Mouse (Mus musculus): ENCODE measurements around the gene Rpl27a. TPM values are rescaled to one million over a fixed set of nuclear protein-coding genes. Genes with fewer than 3 reads are reported as not detected.

Gene Rpl27a
- 115 and 131 TPM in 2 replicates for polyA plus RNA-seq (2015; fragmentation: Nextera tagmentation; extraction: Ambion mirVana)

DNA sequence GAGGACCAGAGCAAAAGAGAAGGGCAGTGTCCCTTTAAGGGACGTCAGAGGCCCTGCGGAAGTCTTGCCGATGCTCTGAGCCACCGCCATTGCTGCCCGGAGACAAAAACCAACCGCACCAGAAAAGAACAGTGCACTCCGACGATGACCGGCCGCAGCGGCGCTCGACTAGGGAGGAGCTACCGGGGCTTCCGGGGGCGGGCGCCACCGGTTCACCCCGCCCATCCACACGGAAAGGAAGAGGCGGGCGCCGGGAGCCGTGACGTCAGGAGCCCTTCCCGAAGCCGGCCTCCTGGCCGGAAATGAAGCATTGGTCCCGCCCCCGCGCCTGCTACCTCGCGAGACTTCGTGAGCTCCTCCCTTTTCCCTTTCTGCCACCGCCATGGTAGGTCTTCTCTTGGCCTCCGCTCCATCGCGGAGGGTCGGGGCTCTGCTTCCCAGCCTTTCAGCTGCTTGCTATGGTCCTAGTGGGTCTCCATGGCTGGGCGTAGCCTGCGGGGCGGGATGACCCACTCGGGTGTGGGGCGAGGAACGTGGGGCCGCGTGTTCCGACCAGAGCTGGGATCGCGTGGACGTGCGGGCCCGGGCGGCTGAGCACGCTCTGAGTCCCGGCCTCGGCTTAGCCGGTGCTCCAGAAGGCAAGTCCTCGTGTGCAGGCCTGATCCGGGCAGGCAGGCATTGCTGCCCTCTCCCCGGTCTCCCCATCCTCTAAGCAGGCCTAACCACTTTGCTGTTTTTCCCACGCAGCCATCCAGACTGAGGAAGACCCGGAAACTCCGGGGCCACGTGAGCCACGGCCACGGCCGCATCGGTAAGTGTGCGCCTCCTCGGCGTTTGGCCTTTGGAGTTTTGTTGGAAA lies at the start of gene Rpl27a:
Rpl27a (plus strand) TSS at position 310 of the 859 bp plus-strand sequence.
- H3K27ac ChIP-seq (ENCODE audit: low read length) = peak within 1 kb of the TSS; percentile 97
- ATAC-seq = peak; percentile 93
- WGBS = under 1% methylated on average over 72 of the region's 72 CpGs

DNA sequence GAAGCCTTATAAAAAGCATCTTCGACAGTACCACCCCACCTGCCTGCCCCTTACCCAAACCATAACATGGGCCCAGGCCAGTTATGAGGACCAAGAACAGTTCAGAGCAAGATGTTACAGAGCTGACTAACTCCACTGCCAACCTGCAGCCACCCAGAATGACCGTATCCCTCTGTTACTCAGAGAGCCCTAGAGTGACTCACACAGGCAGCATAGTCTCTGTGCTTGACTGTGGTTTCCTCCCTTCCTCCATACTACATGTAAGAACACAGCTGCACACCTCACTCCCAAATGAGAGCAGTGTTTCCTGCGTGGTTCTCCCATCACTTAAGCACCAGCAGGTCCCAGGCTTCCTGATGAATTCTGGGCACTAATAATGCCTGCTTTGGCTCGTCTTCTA lies 48.2 kb upstream of the Rpl27a start:
- Histone ChIP-seq H3K4me2 (ENCODE audit: low read depth, low read length) (no peak overlapping the region), H3K9me3 (ENCODE audit: control insufficient read depth, low read length) (no peaks in the 10 kb centered on the region), H3K4me3 (ENCODE audit: low read length) (no peak overlapping the region), H3K27ac (ENCODE audit: low read length) (no peak overlapping the region), H3K4me1 (ENCODE audit: control insufficient read depth, insufficient read depth, low read length) (no peaks in the 10 kb centered on the region), H3K27me3 (replicated peaks; ENCODE audit: control insufficient read depth, insufficient read depth, low read length) (no peaks in the 10 kb centered on the region), H3K9ac (ENCODE audit: low read depth, low read length) (no peak overlapping the region), H3K36me3 (ENCODE audit: control insufficient read depth, insufficient read depth, low read length) (no peaks in the 10 kb centered on the region)
- ATAC-seq = no peak
- WGBS = 76% methylated on average over 4 of the region's 4 CpGs

More for the DNA sequence above, at the start of gene Rpl27a:
- peak within 1 kb of the TSS; percentile 96 for H3K4me3 ChIP-seq (ENCODE audit: low read length)
- H3K4me1 ChIP-seq (ENCODE audit: control insufficient read depth, insufficient read depth, low read length) = peaks cover 22% of the 10 kb centered on the region
- peak within 1 kb of the TSS; percentile 90 for H3K4me2 ChIP-seq (ENCODE audit: low read depth, low read length)
- H3K9me3 ChIP-seq (ENCODE audit: control insufficient read depth, low read length) = no peaks in the 10 kb centered on the region
- no peaks in the 10 kb centered on the region for H3K27me3 ChIP-seq (replicated peaks; ENCODE audit: control insufficient read depth, insufficient read depth, low read length)
- H3K36me3 ChIP-seq (ENCODE audit: control insufficient read depth, insufficient read depth, low read length) = peaks cover 12% of the 10 kb centered on the region
- H3K9ac ChIP-seq (ENCODE audit: low read depth, low read length) = peak within 1 kb of the TSS; percentile 99

- Histone ChIP-seq H3K27ac (ENCODE audit: low read length) (no peak overlapping the region), H3K9me3 (ENCODE audit: control insufficient read depth, low read length) (no peaks in the 10 kb centered on the region), H3K27me3 (replicated peaks; ENCODE audit: control insufficient read depth, insufficient read depth, low read length) (no peaks in the 10 kb centered on the region), H3K9ac (ENCODE audit: low read depth, low read length) (no peak overlapping the region), H3K4me2 (ENCODE audit: low read depth, low read length) (no peak overlapping the region), H3K4me1 (ENCODE audit: control insufficient read depth, insufficient read depth, low read length) (no peaks in the 10 kb centered on the region), H3K36me3 (ENCODE audit: control insufficient read depth, insufficient read depth, low read length) (no peaks in the 10 kb centered on the region), H3K4me3 (ENCODE audit: low read length) (no peak overlapping the region)
- ATAC-seq = no peak
- WGBS = 64% methylated on average over 3 of the region's 3 CpGs
Measured at GRCm38 (mm10) chr7:109477926-109478325, 41.0 kb upstream of the Rpl27a start.

- 29% methylated on average over 7 of the region's 7 CpGs for WGBS
- Histone ChIP-seq H3K36me3 (ENCODE audit: control insufficient read depth, insufficient read depth, low read length) (no peaks in the 10 kb centered on the region), H3K9me3 (ENCODE audit: control insufficient read depth, low read length) (no peaks in the 10 kb centered on the region), H3K27ac (ENCODE audit: low read length) (no peak overlapping the region), H3K4me3 (ENCODE audit: low read length) (no peak overlapping the region), H3K4me1 (ENCODE audit: control insufficient read depth, insufficient read depth, low read length) (no peaks in the 10 kb centered on the region), H3K9ac (ENCODE audit: low read depth, low read length) (no peak overlapping the region), H3K4me2 (ENCODE audit: low read depth, low read length) (no peak overlapping the region), H3K27me3 (replicated peaks; ENCODE audit: control insufficient read depth, insufficient read depth, low read length) (no peaks in the 10 kb centered on the region)
- peak; percentile 31; the same call in 1 of the 2 replicates for ATAC-seq
Measured at GRCm38 (mm10) chr7:109480765-109481197, 38.2 kb upstream of the Rpl27a start.

DNA sequence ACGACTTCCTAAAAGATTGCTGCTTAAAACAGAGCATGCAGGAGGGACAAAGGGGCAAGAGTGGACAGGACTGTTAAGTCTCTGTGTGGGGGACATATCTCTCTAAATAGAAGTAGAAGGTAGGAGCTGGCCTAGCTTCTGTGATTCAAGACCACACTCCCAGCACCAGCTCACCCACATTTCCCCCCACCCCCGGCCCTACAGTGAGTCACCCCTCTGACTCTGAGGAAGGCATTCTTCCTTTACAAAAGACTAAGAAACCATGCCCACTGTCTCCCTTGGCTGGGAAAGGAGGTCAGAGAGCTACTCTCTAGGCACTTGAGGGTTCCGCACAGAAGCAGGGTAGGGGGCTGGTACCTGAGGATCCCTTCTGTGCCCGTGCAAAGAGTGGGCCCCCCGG lies 34.7 kb upstream of the Rpl27a start:
- Histone ChIP-seq H3K4me2 (ENCODE audit: low read depth, low read length) (no peak overlapping the region), H3K36me3 (ENCODE audit: control insufficient read depth, insufficient read depth, low read length) (no peaks in the 10 kb centered on the region), H3K9me3 (ENCODE audit: control insufficient read depth, low read length) (no peaks in the 10 kb centered on the region), H3K4me1 (ENCODE audit: control insufficient read depth, insufficient read depth, low read length) (no peaks in the 10 kb centered on the region), H3K4me3 (ENCODE audit: low read length) (no peak overlapping the region), H3K27me3 (replicated peaks; ENCODE audit: control insufficient read depth, insufficient read depth, low read length) (no peaks in the 10 kb centered on the region), H3K9ac (ENCODE audit: low read depth, low read length) (no peak overlapping the region), H3K27ac (ENCODE audit: low read length) (no peak overlapping the region)
- ATAC-seq = no peak
- 67% methylated on average over 5 of the region's 5 CpGs for WGBS

DNA sequence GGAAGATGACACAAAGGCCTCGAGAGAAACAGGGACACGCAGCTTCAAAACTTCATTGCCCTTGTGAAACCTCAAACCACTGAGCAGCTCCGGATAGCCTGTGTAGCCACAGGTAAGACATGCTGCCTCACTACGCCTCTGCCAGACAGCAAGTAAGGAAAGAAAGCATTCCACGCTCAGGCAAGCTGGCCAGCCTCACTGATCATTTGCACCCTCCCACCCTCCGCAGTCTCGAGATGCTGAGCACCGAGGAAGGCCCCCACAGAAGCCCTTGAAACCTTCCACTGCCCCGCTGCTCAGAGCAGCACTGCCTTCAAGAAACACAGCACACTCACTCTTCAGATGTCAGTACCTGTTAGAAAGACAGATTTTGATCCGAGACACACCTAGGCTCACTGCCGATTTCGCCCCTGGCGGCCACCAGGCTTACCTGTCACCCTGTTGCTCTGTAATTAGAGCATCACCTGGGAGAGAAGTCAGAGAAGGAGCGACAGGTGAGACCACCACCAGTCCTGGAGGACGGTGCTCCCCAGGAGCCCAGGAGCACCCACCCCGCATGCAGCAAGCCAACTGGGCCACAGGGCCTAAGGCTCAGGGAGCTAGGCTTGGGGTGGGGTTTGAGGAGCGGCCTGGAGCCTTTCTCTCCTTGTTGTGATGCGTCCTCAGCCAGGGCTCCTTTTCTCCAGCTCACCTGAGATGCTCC lies 26.2 kb upstream of the Rpl27a start:
- Histone ChIP-seq H3K27me3 (replicated peaks; ENCODE audit: control insufficient read depth, insufficient read depth, low read length) (no peaks in the 10 kb centered on the region; the same call in 1 of the 2 replicates), H3K9ac (ENCODE audit: low read depth, low read length) (no peak overlapping the region)
- 61% methylated on average over 18 of the region's 18 CpGs for WGBS

DNA sequence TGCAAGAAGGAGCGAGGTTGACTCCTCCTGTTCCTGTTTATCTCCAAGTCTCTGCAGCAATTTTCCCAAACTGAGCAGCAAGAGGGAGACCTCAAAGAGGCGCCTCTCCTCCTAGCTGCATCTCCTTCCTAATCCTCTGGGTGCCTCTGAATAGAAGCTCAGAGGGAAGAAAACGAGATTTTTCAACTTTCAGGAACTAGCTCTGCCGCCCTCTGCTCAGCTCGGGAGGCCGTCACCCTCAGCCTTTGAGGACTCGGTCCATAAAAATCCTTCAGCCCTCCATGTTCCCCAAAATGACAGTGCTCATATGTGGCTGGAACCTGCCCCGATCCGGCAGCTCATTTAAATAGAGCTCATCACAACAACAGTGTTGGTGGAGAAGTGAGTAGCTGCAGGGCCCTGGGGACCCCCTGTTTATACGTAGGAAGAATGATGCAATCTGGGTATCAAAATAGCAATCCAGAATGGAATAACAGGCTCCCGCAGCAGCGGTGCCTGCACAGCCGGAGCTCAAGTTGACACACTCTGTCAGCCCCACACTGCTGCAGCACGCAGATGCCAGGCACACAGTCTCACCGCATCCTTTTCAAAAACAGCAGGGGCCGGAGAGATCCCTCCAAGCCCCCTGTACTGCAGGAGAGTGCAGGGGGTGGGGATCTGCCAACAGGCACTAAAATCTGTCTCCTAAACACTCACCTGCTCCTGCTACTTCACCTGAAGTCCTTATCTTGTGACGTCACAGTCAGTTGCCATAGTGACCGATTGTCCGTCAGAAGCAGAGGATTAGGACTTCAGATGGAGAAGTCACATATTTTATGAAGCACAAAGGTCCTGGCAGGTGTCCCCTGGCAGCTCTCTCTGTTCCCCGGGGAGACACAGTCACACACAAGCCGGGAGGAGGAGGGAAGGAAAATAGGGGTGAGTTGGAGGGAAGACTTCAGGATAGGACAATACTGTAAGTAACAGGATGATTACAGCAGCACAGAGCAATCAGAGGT lies 25.3 kb upstream of the Rpl27a start:
- Histone ChIP-seq H3K4me1 (ENCODE audit: control insufficient read depth, insufficient read depth, low read length) (peaks cover 5% of the 10 kb centered on the region; the same call in 1 of the 2 replicates), H3K9ac (ENCODE audit: low read depth, low read length) (no peak overlapping the region), H3K9me3 (ENCODE audit: control insufficient read depth, low read length) (no peaks in the 10 kb centered on the region), H3K4me3 (ENCODE audit: low read length) (no peak overlapping the region), H3K36me3 (ENCODE audit: control insufficient read depth, insufficient read depth, low read length) (no peaks in the 10 kb centered on the region), H3K27me3 (replicated peaks; ENCODE audit: control insufficient read depth, insufficient read depth, low read length) (no peaks in the 10 kb centered on the region; the same call in 1 of the 2 replicates), H3K27ac (ENCODE audit: low read length) (no peak overlapping the region), H3K4me2 (ENCODE audit: low read depth, low read length) (no peak overlapping the region)
- ATAC-seq = no peak
- 19% methylated on average over 21 of the region's 21 CpGs for whole genome bisulfite sequencing

More for the DNA sequence above, 26.2 kb upstream of the Rpl27a start:
- ATAC-seq = no peak
- peaks cover 5% of the 10 kb centered on the region; the same call in 1 of the 2 replicates for H3K4me1 ChIP-seq (ENCODE audit: control insufficient read depth, insufficient read depth, low read length)
- no peak overlapping the region for H3K4me3 ChIP-seq (ENCODE audit: low read length)
- H3K27ac ChIP-seq (ENCODE audit: low read length) = no peak overlapping the region
- no peaks in the 10 kb centered on the region for H3K9me3 ChIP-seq (ENCODE audit: control insufficient read depth, low read length)
- H3K4me2 ChIP-seq (ENCODE audit: low read depth, low read length) = no peak overlapping the region
- H3K36me3 ChIP-seq (ENCODE audit: control insufficient read depth, insufficient read depth, low read length) = no peaks in the 10 kb centered on the region

- Histone ChIP-seq H3K9ac (ENCODE audit: low read depth, low read length) (no peak overlapping the region), H3K4me3 (ENCODE audit: low read length) (no peak overlapping the region), H3K4me2 (ENCODE audit: low read depth, low read length) (no peak overlapping the region), H3K36me3 (ENCODE audit: control insufficient read depth, insufficient read depth, low read length) (no peaks in the 10 kb centered on the region), H3K4me1 (ENCODE audit: control insufficient read depth, insufficient read depth, low read length) (peaks cover 5% of the 10 kb centered on the region; the same call in 1 of the 2 replicates), H3K9me3 (ENCODE audit: control insufficient read depth, low read length) (no peaks in the 10 kb centered on the region), H3K27ac (ENCODE audit: low read length) (no peak overlapping the region), H3K27me3 (replicated peaks; ENCODE audit: control insufficient read depth, insufficient read depth, low read length) (no peaks in the 10 kb centered on the region; the same call in 1 of the 2 replicates)
- WGBS = 54% methylated on average over 4 of the region's 4 CpGs
- no peak for ATAC-seq
Measured at GRCm38 (mm10) chr7:109497507-109497906, 21.4 kb upstream of the Rpl27a start.

Measured in intestine, embryonic 16.5 days (tissue).